Mouse (Mus musculus) midbrain, embryonic 15.5 days (tissue): Measurements from ENCODE around the gene Akirin2. TPM values are rescaled to one million over a fixed set of nuclear protein-coding genes. Genes with fewer than 3 reads are reported as not detected.
A peak's percentile ranks its signal among the peaks of the same experiment; 100 is the strongest.

ENCODE experiments used
- ATAC-seq: fragments of 200-750 bp; cut with Nextera tagmentation; replicated peaks from 2 replicates; pipeline ENCODE4 v1.8.0; 2017; ENCODE audit warnings: moderate TSS enrichment
- H3K27ac ChIP-seq: fragments of 300-500 bp; sonication (generic); 2 replicates; pipeline ENCODE4 v1.5.1; 2015; ENCODE audit warnings: mild to moderate bottlenecking, inconsistent platforms
- H3K27me3 ChIP-seq: fragments of 300-500 bp; sonication (generic); replicated peaks from 2 replicates; pipeline ENCODE4 v1.6.1; 2015; ENCODE audit warnings: inconsistent platforms
- H3K36me3 ChIP-seq: fragments of 300-500 bp; sonication (generic); replicated peaks from 2 replicates; pipeline ENCODE4 v1.6.1; 2015; ENCODE audit warnings: inconsistent platforms
- H3K4me1 ChIP-seq: fragments of 300-500 bp; sonication (generic); 2 replicates; pipeline ENCODE4 v1.6.1; 2015; ENCODE audit warnings: inconsistent platforms
- H3K4me2 ChIP-seq: fragments of 300-500 bp; sonication (generic); 2 replicates; pipeline ENCODE4 v1.6.1; 2015; ENCODE audit warnings: inconsistent platforms, mild to moderate bottlenecking, moderate library complexity
- H3K4me3 ChIP-seq: fragments of 300-500 bp; sonication (generic); 2 replicates; pipeline ENCODE4 v1.5.1; 2015; ENCODE audit warnings: mild to moderate bottlenecking, inconsistent platforms
- H3K9ac ChIP-seq: fragments of 300-500 bp; sonication (generic); 2 replicates; pipeline ENCODE4 v1.6.1; 2015; ENCODE audit warnings: mild to moderate bottlenecking, inconsistent platforms
- H3K9me3 ChIP-seq: fragments of 300-500 bp; sonication (generic); 2 replicates; pipeline ENCODE4 v1.6.1; 2016; ENCODE audit warnings: inconsistent platforms
- WGBS: fragments of 180-500 bp; shearing (Covaris S2); methylation state at CpG from one replicate; pipeline ENCODE4 v1.1.7; 2015; ENCODE audit warnings: mixed read lengths; 5-methylcytosine and 5-hydroxymethylcytosine counted together
- polyA plus RNA-seq: library from polyadenylated mRNA; unstranded; fragments of >200 nt; fragmentation: Nextera tagmentation; extraction: Ambion mirVana; gene quantifications from 2 replicates; pipeline ENCODE4 v1.2.1, GENCODE M21; 2015

Akirin2 gene
- polyA plus RNA-seq, 1 experiment from 2014 or later, result 86.6 TPM

DNA sequence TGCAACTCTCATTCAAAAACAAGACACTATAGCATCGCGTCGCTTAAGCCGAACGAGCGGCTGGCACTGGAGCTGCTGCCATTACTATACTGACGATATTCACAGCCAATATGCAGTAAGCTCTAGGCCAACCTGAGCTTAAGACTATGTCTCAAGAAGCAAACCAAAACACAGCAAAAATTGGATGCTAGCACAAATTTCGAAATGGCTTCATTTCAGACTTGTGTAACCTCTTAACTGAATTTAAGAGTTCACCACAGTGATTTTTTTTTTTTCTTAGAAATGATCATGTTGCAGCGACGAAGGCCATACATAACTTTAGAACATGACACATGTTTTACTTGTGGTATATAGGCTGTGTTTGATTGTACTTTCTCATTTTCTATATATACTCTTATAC is 55.9 kb downstream of the Akirin2 start:
- H3K9ac ChIP-seq, result no peak overlapping the region
- H3K4me3 ChIP-seq, result no peak overlapping the region
- 99% methylated on average over 10 of the region's 10 CpGs for WGBS
- no peak overlapping the region for H3K27ac ChIP-seq
- H3K4me1 ChIP-seq, result no peaks in the 10 kb centered on the region
- H3K9me3 ChIP-seq, result no peaks in the 10 kb centered on the region
- peaks cover 16% of the 10 kb centered on the region; the same call in 1 of the 2 replicates for H3K36me3 ChIP-seq
- H3K4me2 ChIP-seq, result no peak overlapping the region
- no peaks in the 10 kb centered on the region for H3K27me3 ChIP-seq
- no peak for ATAC-seq

DNA sequence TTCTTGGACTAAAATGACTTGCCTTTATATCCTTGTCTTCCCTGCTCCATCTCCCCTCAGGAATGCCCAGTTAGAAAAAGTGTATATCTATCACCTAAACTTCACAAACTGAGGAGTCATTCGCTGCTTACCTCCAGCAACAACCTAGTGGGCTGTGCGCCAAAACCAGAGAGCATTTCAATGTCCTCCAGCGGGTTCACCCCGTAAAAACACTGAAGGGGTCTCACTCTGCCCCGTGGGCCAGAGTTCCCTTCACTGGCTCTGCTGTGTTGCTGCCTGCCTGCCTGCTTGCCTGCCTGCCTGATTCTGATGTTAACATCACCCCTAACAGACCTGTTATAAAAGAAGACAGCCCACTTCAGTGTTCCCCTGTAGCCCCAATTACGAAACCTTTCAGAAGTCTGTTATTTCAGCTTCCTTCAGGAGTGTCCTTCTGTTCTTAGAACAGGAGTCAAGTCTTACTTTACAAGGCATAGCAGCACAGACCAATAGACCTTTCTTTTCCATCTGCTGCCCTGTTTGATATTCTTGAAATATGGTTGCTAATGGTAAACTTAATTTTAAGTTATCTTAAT is 62.9 kb downstream of the Akirin2 start:
- peak overlapping the region; percentile 95; the same call in 1 of the 2 replicates for H3K9ac ChIP-seq
- no peaks in the 10 kb centered on the region for H3K36me3 ChIP-seq
- peak overlapping the region; percentile 90 for H3K4me3 ChIP-seq
- no peaks in the 10 kb centered on the region for H3K9me3 ChIP-seq
- H3K4me1 ChIP-seq, result peaks cover 27% of the 10 kb centered on the region
- H3K27ac ChIP-seq, result no peak overlapping the region
- 73% methylated on average over 6 of the region's 6 CpGs for WGBS
- no peak for ATAC-seq
- peak overlapping the region; percentile 92 for H3K4me2 ChIP-seq
- no peaks in the 10 kb centered on the region for H3K27me3 ChIP-seq

DNA sequence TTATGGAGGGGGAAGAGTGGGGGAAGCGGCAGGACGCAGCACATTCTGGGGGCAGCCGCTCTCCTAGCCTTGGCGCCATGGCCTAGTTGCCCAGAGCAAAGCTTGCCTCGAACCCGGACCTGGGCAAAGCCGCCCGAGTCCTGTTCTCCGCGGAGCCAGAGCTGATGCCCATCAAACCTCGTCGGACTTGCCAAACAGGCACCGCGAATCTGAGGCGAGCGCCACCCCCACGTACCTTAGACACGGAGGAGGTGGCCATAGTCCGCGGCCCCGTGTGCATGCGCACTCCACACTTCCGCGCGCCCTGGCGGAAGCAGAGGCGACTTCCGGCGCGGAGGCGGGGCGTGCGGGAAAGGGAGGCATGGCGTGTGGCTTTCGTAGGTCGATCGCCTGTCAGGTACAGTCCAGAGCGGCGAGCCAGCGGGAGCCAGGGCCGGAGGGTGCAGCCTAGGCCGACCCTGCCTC is 63.9 kb downstream of the Akirin2 start, which contains the start of the genes Orc3 and Rars2:
Gene Orc3 (minus strand): TSS at position 315 of the 465 bp plus-strand sequence.
Gene Rars2 (plus strand): TSS at position 328 of the 465 bp plus-strand sequence.
- Histone ChIP-seq H3K36me3 (no peaks in the 10 kb centered on the region), H3K9ac (peak within 1 kb of the TSS; percentile 95), H3K27ac (peak within 1 kb of the TSS; percentile 92), H3K4me3 (peak within 1 kb of the TSS; percentile 90), H3K9me3 (no peaks in the 10 kb centered on the region), H3K4me1 (peaks cover 27% of the 10 kb centered on the region), H3K4me2 (peak within 1 kb of the TSS; percentile 92), H3K27me3 (no peaks in the 10 kb centered on the region)
- ATAC-seq, result peak; percentile 99
- WGBS, result under 1% methylated on average over 42 of the region's 42 CpGs

DNA sequence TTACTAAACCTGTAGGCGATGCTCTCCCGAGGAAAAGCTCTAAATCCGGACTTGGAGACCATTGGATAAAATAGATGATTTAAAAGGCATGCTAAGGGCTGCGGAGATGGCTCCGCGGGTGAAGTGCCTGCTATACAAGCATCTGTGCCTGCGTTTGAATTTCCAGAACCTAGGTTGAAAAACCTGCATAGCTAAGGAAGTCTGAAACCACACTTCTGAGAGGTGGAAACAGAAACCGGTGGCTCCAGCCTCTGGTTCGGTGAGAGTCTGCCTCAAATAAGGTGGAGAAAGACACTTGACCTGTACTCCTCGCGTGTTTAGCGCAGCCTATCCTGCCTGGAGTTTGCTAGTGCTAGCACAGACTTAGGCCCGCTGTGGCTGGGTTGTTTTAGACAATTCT is 64.6 kb downstream of the Akirin2 start:
- no peaks in the 10 kb centered on the region for H3K9me3 ChIP-seq
- no peaks in the 10 kb centered on the region for H3K27me3 ChIP-seq
- H3K4me1 ChIP-seq, result peaks cover 27% of the 10 kb centered on the region
- peak overlapping the region; percentile 92 for H3K27ac ChIP-seq
- peak overlapping the region; percentile 95 for H3K9ac ChIP-seq
- H3K36me3 ChIP-seq, result no peaks in the 10 kb centered on the region
- ATAC-seq, result peak; percentile 51
- peak overlapping the region; percentile 90 for H3K4me3 ChIP-seq
- H3K4me2 ChIP-seq, result peak overlapping the region; percentile 92
- WGBS, result 3% methylated on average over 13 of the region's 13 CpGs

DNA sequence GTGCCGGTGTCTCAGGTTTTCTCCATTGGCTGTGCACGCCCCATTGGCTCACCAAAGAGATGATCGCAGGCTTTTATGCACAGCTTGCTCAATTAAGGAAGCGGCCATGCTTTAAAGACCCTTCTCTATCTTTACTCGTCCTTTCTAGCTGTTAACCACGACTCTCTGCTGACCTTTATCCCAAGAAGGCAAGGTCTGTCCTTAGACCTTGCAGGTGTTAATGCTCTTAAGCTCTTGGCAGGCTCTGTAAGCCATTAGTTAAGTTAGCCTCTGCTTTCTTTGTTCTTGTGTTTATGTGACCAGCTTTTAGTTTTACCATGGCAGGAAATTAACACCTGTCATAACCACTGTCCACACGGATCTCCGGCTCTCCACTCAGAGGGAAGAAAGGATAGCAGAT is 65.4 kb downstream of the Akirin2 start:
- H3K4me3 ChIP-seq, result peak overlapping the region; percentile 90
- no peaks in the 10 kb centered on the region for H3K27me3 ChIP-seq
- H3K27ac ChIP-seq, result no peak overlapping the region
- peaks cover 27% of the 10 kb centered on the region for H3K4me1 ChIP-seq
- 44% methylated on average over 8 of the region's 8 CpGs for WGBS
- H3K9me3 ChIP-seq, result no peaks in the 10 kb centered on the region
- H3K36me3 ChIP-seq, result no peaks in the 10 kb centered on the region
- no peak for ATAC-seq
- peak overlapping the region; percentile 92 for H3K4me2 ChIP-seq
- peak overlapping the region; percentile 95 for H3K9ac ChIP-seq

Other genes with a start within 250 kb of the Akirin2 start
- 79.7 and 83.5 TPM in 2 replicates for gene Orc3, start 64.0 kb downstream of the Akirin2 start, polyA plus RNA-seq
- gene Rars2, start 64.0 kb downstream of the Akirin2 start, polyA plus RNA-seq, result 52.6 and 52.8 TPM in 2 replicates
- 50.4 and 52.7 TPM in 2 replicates for gene Slc35a1, start 136.5 kb downstream of the Akirin2 start, polyA plus RNA-seq
- 2.5 and 2.9 TPM in 2 replicates for gene Cfap206, start 179.3 kb downstream of the Akirin2 start, polyA plus RNA-seq
- gene Gm136, start 205.3 kb downstream of the Akirin2 start, polyA plus RNA-seq, result not detected in 2 replicates
- 39.9 and 42.5 TPM in 2 replicates for gene Smim8, start 227.5 kb downstream of the Akirin2 start, polyA plus RNA-seq